Mouse (Mus musculus) layer of hippocampus, adult 18-20 months (tissue): ENCODE data around the gene Slc35b2. TPM values are rescaled to one million over a fixed set of nuclear protein-coding genes. Genes with fewer than 3 reads are reported as not detected.

Experiments
- DNase-seq, 2 experiments: peaks; one replicate each; pipeline ENCODE4 v3.0.0; 2022; ENCODE audit warnings: low spot score in 2 of 2
- total RNA-seq, 2 experiments: library from RNA; stranded (reverse); gene quantifications; 2 replicates each; pipeline ENCODE4 v1.2.3; 2021

Gene Slc35b2
- total RNA-seq, 2 experiments from 2014 or later, result 26.2 to 29.9 TPM

- no peak for DNase-seq
Observed at GRCm38 (mm10) chr17:45563216-45563615, 458 bp upstream of the Slc35b2 start.

GRCm38 (mm10) chr17:45564531-45565084 lies 934 bp downstream of the Slc35b2 start:
- DNase-seq, result no peak

GRCm38 (mm10) chr17:45565103-45565502 lies 1.4 kb downstream of the Slc35b2 start:
- no peak for DNase-seq

- DNase-seq, result no peak
Observed at GRCm38 (mm10) chr17:45566031-45566359, 2.3 kb downstream of the Slc35b2 start.

GRCm38 (mm10) chr17:45566360-45567161 lies 2.9 kb downstream of the Slc35b2 start:
- peak in 1 of 2 experiments; percentile 65 for DNase-seq

GRCm38 (mm10) chr17:45567162-45567601 lies 3.5 kb downstream of the Slc35b2 start:
- DNase-seq, result no peak

- no peak for DNase-seq
Observed at GRCm38 (mm10) chr17:45568990-45569389, 5.3 kb downstream of the Slc35b2 start.

- no peak for DNase-seq
Observed at GRCm38 (mm10) chr17:45569999-45570398, 6.3 kb downstream of the Slc35b2 start.

- DNase-seq, result peak; percentile 77 to 79
Observed at GRCm38 (mm10) chr17:45572103-45573086, 8.7 kb downstream of the Slc35b2 start.

GRCm38 (mm10) chr17:45573087-45573779 lies 9.6 kb downstream of the Slc35b2 start, which contains the start of gene Hsp90ab1:
Gene Hsp90ab1 (minus strand): TSS chr17:45573271.
- DNase-seq, result peak; percentile 98 to 99

GRCm38 (mm10) chr17:45573780-45574123 lies 10.1 kb downstream of the Slc35b2 start:
- DNase-seq, result peak; percentile 93 to 98

GRCm38 (mm10) chr17:45574129-45574761 lies 10.6 kb downstream of the Slc35b2 start:
- DNase-seq, result peak; percentile 86 to 92

GRCm38 (mm10) chr17:45575123-45575897 lies 11.6 kb downstream of the Slc35b2 start:
- no peak for DNase-seq

- no peak for DNase-seq
Observed at GRCm38 (mm10) chr17:45578242-45578641, 14.6 kb downstream of the Slc35b2 start.

GRCm38 (mm10) chr17:45578843-45579242 lies 15.2 kb downstream of the Slc35b2 start:
- no peak for DNase-seq

- no peak for DNase-seq
Observed at GRCm38 (mm10) chr17:45579554-45579953, 15.9 kb downstream of the Slc35b2 start.

- DNase-seq, result no peak
Observed at GRCm38 (mm10) chr17:45580958-45581477, 17.3 kb downstream of the Slc35b2 start.

- DNase-seq, result peak in 1 of 2 experiments; percentile 73
Observed at GRCm38 (mm10) chr17:45581567-45581983, 17.9 kb downstream of the Slc35b2 start.

GRCm38 (mm10) chr17:45582188-45582587 lies 18.5 kb downstream of the Slc35b2 start:
- DNase-seq, result no peak
